Mouse (Mus musculus): ENCODE measurements around the gene Ccna1.

Gene Ccna1

GRCm38 (mm10) chr3:55055038-55055746 lies at the start of gene Ccna1:
Gene Ccna1, minus strand, starts transcription at chr3:55055501.
- no peak for DNase-seq

- DNase-seq, result no peak
These were observed 45.8 kb upstream of the Ccna1 start for GRCm38 (mm10) chr3:55101092-55101491.

- no peak for DNase-seq
These were observed 43.7 kb upstream of the Ccna1 start for GRCm38 (mm10) chr3:55098990-55099389.

- DNase-seq, result no peak
These were observed 42.7 kb upstream of the Ccna1 start for GRCm38 (mm10) chr3:55098014-55098413.

GRCm38 (mm10) chr3:55097186-55097585 lies 41.9 kb upstream of the Ccna1 start:
- no peak for DNase-seq

- no peak for DNase-seq
These were observed 41.3 kb upstream of the Ccna1 start for GRCm38 (mm10) chr3:55096655-55097005.

GRCm38 (mm10) chr3:55095968-55096654 lies 40.8 kb upstream of the Ccna1 start:
- DNase-seq, result no peak

GRCm38 (mm10) chr3:55093161-55093560 lies 37.9 kb upstream of the Ccna1 start:
- DNase-seq, result no peak

GRCm38 (mm10) chr3:55089291-55089690 lies 34.0 kb upstream of the Ccna1 start:
- DNase-seq, result no peak

- no peak for DNase-seq
These were observed 33.5 kb upstream of the Ccna1 start for GRCm38 (mm10) chr3:55088843-55089242.

- no peak for DNase-seq
These were observed 33.1 kb upstream of the Ccna1 start for GRCm38 (mm10) chr3:55088359-55088758.

- no peak for DNase-seq
These were observed 32.1 kb upstream of the Ccna1 start for GRCm38 (mm10) chr3:55087360-55087759.

GRCm38 (mm10) chr3:55086948-55087347 lies 31.6 kb upstream of the Ccna1 start:
- no peak for DNase-seq

GRCm38 (mm10) chr3:55085716-55086115 lies 30.4 kb upstream of the Ccna1 start:
- DNase-seq, result no peak

GRCm38 (mm10) chr3:55084781-55085180 lies 29.5 kb upstream of the Ccna1 start:
- DNase-seq, result no peak

GRCm38 (mm10) chr3:55080055-55080454 lies 24.8 kb upstream of the Ccna1 start:
- peak in 1 of 2 experiments; percentile 37 for DNase-seq

- no peak for DNase-seq
These were observed 24.3 kb upstream of the Ccna1 start for GRCm38 (mm10) chr3:55079619-55080018.

- DNase-seq, result no peak
These were observed 22.9 kb upstream of the Ccna1 start for GRCm38 (mm10) chr3:55078233-55078632.

- no peak for DNase-seq
These were observed 20.0 kb upstream of the Ccna1 start for GRCm38 (mm10) chr3:55075294-55075648.

GRCm38 (mm10) chr3:55074576-55075293 lies 19.4 kb upstream of the Ccna1 start:
- DNase-seq, result no peak

GRCm38 (mm10) chr3:55067791-55068434 lies 12.6 kb upstream of the Ccna1 start:
- DNase-seq, result no peak

- DNase-seq, result no peak
These were observed 11.3 kb upstream of the Ccna1 start for GRCm38 (mm10) chr3:55066666-55067023.

All from spleen, adult 18-20 months (tissue).